9 mouse cellular contexts compared by ENCODE assay signal in genomic region chr14:52190740-52191359, GRCm38 (mm10). TPM values are rescaled to one million over a fixed set of nuclear protein-coding genes. Genes with fewer than 3 reads are reported as not detected.
A peak's percentile ranks its signal among the peaks of the same experiment; 100 is the strongest.
DNase-seq lines count a peak whose midpoint lies in the region; ATAC-seq and TF ChIP-seq lines count a peak whose summit lies in the region.
"Had no signal": no experiment of that assay in that cellular context is flagged by ENCODE, and none has a peak within 500 bp of the region (broad histone marks: within the 10 kb centered on the region; RNA-seq: fewer than 3 reads in every experiment).

No protein-coding gene starts in this region.

- no peaks in the 10 kb centered on the region for H3K27me3 ChIP-seq in forebrain, postnatal 0 days (ENCODE audit: insufficient read depth, low read length)
- no peaks in the 10 kb centered on the region for H3K27me3 ChIP-seq in forebrain, embryonic 12.5 days
- H3K27me3 ChIP-seq: lung, embryonic 15.5 days had no signal

- no peaks in the 10 kb centered on the region for H3K9me3 ChIP-seq in forebrain, postnatal 0 days (ENCODE audit: low read length)
- no peaks in the 10 kb centered on the region for H3K9me3 ChIP-seq in forebrain, embryonic 12.5 days
- H3K9me3 ChIP-seq: lung, embryonic 15.5 days had no signal

- DNase-seq in forebrain, postnatal 0 days, result peak; percentile 7
- peak; percentile 73 for DNase-seq in 3T3-L1 (ENCODE audit: low read depth, low spot score)
- peak; percentile 38 for DNase-seq in WW6 (ENCODE audit: low read depth, low spot score)
- peak; percentile 41 for DNase-seq in embryo, embryonic 11 days
- DNase-seq in liver, result peak; percentile 78
- peak; percentile 17 to 41 for DNase-seq in natural killer cell, adult 2 months (ENCODE audit: low spot score in 2 of 2)
- DNase-seq in right cerebral cortex, postnatal 10 days (ENCODE audit: low spot score in 2 of 2), result no peak

- H3K36me3 ChIP-seq in forebrain, postnatal 0 days (ENCODE audit: insufficient read depth), result peaks cover 6% of the 10 kb centered on the region; the same call in 1 of the 2 replicates
- H3K36me3 ChIP-seq in forebrain, embryonic 12.5 days (replicated peaks), result peaks cover 12% of the 10 kb centered on the region

- peak; percentile 62 for TF ChIP-seq CTCF in forebrain, postnatal 0 days (IDR thresholded peaks at IDR 0.05; ENCODE audit: low read depth)

- no peak overlapping the region for H3K4me2 ChIP-seq in forebrain, postnatal 0 days (ENCODE audit: low read depth)
- no peak overlapping the region for H3K4me2 ChIP-seq in forebrain, embryonic 12.5 days
- H3K4me2 ChIP-seq: lung, embryonic 15.5 days had no signal

- no peak for ATAC-seq in forebrain, postnatal 0 days
- no peak for ATAC-seq in forebrain, embryonic 12.5 days (ENCODE audit: low FRiP score)

- peaks cover 6% of the 10 kb centered on the region; the same call in 1 of the 2 replicates for H3K4me1 ChIP-seq in forebrain, postnatal 0 days (ENCODE audit: insufficient read depth)
- peaks cover 8% of the 10 kb centered on the region for H3K4me1 ChIP-seq in forebrain, embryonic 12.5 days

- H3K4me3 ChIP-seq in forebrain, postnatal 0 days (ENCODE audit: low read depth, low read length), result no peak overlapping the region
- H3K4me3 ChIP-seq in forebrain, embryonic 12.5 days (replicated peaks), result no peak overlapping the region
- H3K4me3 ChIP-seq: lung, embryonic 15.5 days had no signal

- H3K9ac ChIP-seq in forebrain, postnatal 0 days, result no peak overlapping the region
- no peak overlapping the region for H3K9ac ChIP-seq in forebrain, embryonic 12.5 days
- H3K9ac ChIP-seq: lung, embryonic 15.5 days had no signal

- H3K27ac ChIP-seq in forebrain, postnatal 0 days (ENCODE audit: low read depth, low read length), result no peak overlapping the region
- no peak overlapping the region for H3K27ac ChIP-seq in forebrain, embryonic 12.5 days
- H3K27ac ChIP-seq: lung, embryonic 15.5 days had no signal

RNA-seq across cellular contexts. Expression of gene Supt16, which starts 6.4 kb away (rescaled TPM):
- 41.9 and 56.9 TPM in 2 replicates for total RNA-seq in forebrain, postnatal 0 days (2014; rRNA removed)
- polyA plus RNA-seq in forebrain, postnatal 0 days (2015; fragmentation: Nextera tagmentation; extraction: Ambion mirVana), result 31.0 and 39.1 TPM in 2 replicates
- 86.9 and 95.5 TPM in 2 replicates for polyA plus RNA-seq in forebrain, embryonic 12.5 days (2016; fragmentation: Nextera tagmentation; extraction: Ambion mirVana)

Comparison
In these comparisons a context has a peak if more than half of its experiments do, and no peak if none do; other contexts are left out.
1. DNase-seq: peak in forebrain, postnatal 0 days (single experiment), 3T3-L1 (single experiment), WW6 (single experiment), embryo, embryonic 11 days (single experiment), liver (single experiment) and natural killer cell, adult 2 months (2 of 2); none in right cerebral cortex, postnatal 10 days (0 of 2).